Mouse (Mus musculus): ENCODE data around the gene Slc45a2.

Slc45a2 gene

DNA sequence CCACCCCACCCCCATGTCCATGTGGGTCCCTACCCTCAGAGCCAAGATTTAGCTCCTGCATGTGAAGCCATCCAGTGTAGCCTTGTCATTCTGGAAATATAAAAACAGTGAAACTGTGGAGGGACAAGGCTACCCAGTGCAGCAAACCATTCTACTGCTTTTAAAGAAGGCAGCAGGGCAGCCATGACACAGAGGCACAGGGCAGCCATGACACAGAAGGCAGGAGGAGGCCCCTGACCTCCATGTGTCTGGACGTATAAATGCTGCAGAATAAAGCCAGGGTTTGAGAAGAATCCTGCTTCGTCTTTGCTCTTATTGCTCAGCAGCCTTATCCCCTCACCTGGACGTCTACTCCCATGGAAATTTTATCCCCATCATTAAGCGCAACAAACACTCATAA is 3.3 kb downstream of the Slc45a2 start:
- DNase-seq (ENCODE audit: low spot score in 2 of 2): no peak

GRCm38 (mm10) chr15:11004646-11005045 is 4.1 kb downstream of the Slc45a2 start:
- no peak for DNase-seq (ENCODE audit: low spot score in 2 of 2)

- DNase-seq (ENCODE audit: low spot score in 2 of 2): peak in 1 of 2 experiments; percentile 22
Observed at GRCm38 (mm10) chr15:11008756-11009155, 8.2 kb downstream of the Slc45a2 start.

- no peak for DNase-seq (ENCODE audit: low spot score in 2 of 2)
Observed at GRCm38 (mm10) chr15:11010976-11011548, 10.5 kb downstream of the Slc45a2 start.

GRCm38 (mm10) chr15:11014931-11015330 is 14.4 kb downstream of the Slc45a2 start:
- no peak for DNase-seq (ENCODE audit: low spot score in 2 of 2)

DNA sequence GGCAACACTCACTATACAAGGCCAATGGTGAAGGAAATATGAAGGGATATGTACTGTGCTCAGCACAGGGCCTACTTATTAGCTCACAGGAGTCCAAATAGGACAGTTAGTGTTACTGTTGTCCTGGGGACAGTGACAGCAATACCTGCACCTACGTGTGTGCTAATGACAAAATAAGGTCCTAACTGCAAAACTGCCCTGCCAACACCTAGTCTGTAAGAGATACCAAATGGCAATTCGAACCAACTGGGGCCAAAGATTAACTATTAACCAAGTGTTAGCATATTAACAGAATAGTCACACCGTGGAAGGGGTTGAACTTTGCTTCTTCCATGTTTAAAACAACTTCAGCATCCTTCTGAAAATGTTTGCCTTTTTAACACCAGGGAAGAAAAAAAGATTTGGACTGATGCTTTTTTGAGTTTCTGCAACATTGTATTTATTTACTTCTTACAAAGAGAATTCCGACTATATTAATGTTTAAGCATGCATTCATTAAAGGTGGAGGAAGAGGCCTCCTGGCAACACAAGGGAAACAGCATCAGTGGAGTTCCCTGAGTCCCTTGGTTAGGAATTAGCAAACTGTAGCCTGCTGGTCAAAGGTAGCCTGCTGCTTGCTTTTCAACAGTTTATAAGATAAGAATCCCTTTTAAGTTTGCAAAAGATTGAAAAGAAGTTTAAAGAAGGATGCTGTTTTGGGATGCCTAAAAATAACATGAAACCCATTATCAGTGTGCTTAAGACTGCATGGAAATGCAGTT is 26.5 kb downstream of the Slc45a2 start:
- no peak for DNase-seq (ENCODE audit: low spot score in 2 of 2)

DNA sequence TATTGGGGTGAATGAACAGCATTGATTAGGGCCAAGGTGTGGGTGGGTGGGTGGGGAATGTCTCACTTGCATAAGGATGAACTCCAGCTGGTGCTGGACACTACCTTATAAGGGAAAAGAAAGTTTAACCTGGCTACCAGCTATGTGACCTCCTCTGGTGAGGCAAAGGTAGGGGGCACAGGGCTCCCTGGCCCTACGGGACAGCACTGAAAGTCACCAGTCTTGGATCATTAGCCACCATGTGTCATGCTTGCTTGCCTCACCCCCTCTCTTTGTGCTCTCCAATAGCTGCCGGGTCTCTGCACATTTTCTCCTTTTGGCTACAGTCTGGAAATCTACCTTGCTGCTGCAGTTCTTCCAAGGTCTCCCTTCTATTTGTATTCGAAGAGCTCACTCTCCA is 29.7 kb downstream of the Slc45a2 start:
- no peak for DNase-seq (ENCODE audit: low spot score in 2 of 2)

GRCm38 (mm10) chr15:11035947-11036474 is 35.5 kb downstream of the Slc45a2 start:
- DNase-seq (ENCODE audit: low spot score in 2 of 2): peak; percentile 7 to 17

DNA sequence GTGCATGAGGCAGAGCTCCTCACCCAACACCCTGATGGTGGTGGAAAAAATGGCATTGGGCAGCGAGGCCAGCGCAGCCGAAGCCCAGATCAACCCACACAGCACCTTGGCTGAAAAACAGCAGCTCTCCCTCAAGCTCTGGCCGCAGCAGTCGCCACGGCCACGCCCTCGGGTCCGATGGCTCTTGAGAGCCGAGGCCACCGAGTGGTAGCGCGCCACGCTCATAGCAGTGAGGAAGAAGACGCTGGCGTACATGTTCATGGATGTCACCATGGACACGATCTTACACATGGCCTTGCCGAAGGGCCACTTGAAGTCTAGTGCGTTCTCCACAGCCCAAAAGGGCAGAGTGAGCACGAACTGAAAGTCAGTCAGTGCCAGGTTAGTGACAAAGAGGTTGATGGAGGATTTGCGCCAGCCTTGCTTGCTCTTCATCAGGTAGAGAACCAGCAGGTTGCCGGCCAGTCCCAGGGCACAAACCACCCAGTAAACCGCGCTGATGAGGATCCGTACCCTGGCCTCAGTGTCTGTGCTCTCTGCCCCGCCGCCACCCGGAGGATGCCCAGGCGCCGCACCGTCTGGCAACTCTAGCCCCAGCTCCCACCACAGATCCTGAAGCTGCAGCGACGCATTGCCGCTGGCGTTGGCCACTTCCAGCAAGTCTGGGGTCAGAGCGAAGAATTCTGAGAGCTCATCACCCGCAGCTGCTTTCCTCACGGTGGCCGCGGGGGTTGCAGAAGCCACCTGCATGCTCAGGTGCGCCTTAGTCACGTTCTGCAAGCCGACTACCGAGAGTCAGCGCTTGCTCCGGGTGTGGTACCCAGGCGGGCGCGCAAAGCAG is 36.2 kb downstream of the Slc45a2 start:
- DNase-seq (ENCODE audit: low spot score in 2 of 2): peak; percentile 10 to 16

- DNase-seq (ENCODE audit: low spot score in 2 of 2): peak; percentile 27 to 34
Observed at GRCm38 (mm10) chr15:11037376-11037695, 36.8 kb downstream of the Slc45a2 start.

DNA sequence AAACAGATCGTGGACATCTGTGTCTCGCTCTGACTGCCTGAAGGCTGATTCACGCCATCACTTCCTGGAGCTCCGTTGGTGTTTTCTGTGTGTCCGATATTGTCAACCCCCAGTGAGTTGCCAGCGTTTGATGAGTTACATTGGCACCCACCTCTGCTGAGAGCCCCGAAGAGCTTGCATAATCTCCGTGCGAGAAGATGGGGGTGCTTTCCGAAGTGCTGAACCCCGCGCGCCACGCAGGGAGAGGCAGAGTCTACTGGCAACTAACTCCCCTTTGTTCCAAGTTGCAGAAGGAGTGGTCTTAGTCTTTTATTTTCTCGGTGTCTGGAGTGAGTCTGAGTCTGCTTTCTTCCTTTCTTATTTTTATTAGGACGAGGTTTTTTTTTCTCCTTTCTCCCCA is 37.2 kb downstream of the Slc45a2 start, which contains the start of gene Rxfp3:
TSS of gene Rxfp3 (minus strand) at position 281 of the 400 bp plus-strand sequence.
- peak in 1 of 2 experiments; percentile 30 for DNase-seq (ENCODE audit: low spot score in 2 of 2)

DNA sequence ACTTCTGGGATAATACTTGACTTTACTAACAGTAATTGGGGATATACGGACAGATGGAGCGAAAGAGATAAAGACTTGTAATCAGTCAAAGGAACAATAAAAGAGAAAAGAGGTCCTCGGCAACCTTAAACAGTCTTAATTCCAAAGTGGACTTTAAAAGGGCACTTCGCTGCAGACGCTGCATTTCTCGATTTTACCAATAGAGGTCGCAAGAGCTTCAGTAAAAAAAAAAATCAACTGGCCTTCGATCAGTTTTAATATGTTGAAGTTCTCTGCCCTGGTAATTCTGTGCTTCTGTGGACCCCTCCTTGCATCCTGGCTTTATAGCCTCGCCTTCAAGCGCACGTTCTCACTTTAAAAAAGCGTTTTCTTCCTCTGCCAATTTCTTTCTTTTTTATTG is 38.0 kb downstream of the Slc45a2 start:
- peak; percentile 52 to 65 for DNase-seq (ENCODE audit: low spot score in 2 of 2)

- DNase-seq (ENCODE audit: low spot score in 2 of 2): no peak
Observed at GRCm38 (mm10) chr15:11040067-11040466, 39.5 kb downstream of the Slc45a2 start.

- DNase-seq (ENCODE audit: low spot score in 2 of 2): no peak
Observed at GRCm38 (mm10) chr15:11041229-11041628, 40.7 kb downstream of the Slc45a2 start.

DNA sequence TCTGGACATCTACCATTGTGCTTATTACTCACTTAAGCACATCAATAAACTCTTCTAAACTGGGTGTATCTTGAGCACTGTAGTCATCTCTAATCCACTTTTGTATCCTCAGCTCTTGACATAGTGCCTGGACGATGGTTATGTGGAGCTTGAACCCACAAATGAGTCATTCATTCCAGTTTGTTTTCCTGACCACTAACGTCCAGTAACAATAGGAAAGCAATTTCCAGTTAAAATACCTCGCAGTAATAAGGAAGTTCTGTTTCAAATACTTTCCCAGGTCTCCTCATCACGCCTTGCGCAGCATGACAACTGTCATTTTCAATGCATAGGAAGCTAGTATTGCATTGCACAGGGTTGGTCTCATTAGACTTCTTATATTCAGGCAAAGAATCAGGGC is 42.3 kb downstream of the Slc45a2 start:
- DNase-seq (ENCODE audit: low spot score in 2 of 2): no peak

DNA sequence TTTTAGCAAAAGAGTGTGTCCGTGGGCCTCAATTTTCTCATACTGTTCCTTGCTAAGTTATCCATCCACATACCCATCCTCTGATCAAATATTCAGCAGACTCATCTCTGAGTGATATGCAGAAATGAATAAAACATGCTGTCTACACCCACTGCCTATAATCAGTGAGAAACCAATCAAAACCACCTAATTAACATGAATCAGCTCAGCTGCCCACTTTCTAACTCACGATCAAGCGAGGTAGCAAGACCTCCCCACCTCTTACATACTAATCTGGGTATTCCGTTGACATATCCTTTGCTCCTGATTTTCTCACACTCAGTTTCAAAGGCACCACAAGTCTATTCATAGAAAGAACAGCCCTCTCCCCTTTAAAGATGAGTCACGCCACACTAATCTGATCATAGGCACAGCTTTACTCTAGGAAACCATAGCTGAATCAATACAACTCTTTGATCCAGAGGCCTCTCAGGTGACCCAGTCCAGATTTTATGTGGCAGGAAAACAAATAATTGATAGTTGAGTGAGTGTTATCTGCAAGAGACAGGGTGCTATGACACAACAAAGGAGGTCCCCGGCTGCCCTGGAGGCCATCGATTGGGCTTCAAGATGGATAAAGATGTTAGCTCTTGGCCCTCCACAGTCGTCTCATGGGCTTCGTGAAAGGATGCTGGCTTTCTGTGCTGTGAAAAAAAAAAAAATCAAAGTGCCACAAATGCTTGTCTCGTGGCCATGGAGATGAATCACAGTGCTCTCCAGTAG is 53.3 kb downstream of the Slc45a2 start:
- no peak for DNase-seq (ENCODE audit: low spot score in 2 of 2)

- no peak for DNase-seq (ENCODE audit: low spot score in 2 of 2)
Observed at GRCm38 (mm10) chr15:11054440-11055080, 54.0 kb downstream of the Slc45a2 start.

DNA sequence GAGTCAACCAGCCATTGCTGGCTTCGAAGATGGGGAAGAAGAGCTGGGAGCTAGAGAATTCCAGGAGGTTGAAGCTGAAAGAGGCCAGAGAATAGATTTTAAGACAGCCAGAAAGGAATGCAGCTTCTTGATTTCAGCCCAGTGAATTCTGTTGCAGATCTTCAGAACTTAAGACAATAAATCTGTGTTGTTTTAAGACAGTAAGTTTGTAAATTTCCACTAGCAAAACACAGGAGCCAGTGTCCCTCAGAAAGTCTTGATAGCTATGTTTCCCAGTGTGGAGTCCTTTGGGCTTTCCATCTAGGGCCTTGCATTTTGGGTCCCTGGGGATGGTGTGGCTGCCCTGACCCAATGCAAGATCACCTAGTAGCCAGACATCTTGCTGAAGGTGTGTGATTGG is 62.4 kb downstream of the Slc45a2 start:
- no peak for DNase-seq (ENCODE audit: low spot score in 2 of 2)

- DNase-seq (ENCODE audit: low spot score in 2 of 2): no peak
Observed at GRCm38 (mm10) chr15:11064160-11064557, 63.6 kb downstream of the Slc45a2 start.

DNA sequence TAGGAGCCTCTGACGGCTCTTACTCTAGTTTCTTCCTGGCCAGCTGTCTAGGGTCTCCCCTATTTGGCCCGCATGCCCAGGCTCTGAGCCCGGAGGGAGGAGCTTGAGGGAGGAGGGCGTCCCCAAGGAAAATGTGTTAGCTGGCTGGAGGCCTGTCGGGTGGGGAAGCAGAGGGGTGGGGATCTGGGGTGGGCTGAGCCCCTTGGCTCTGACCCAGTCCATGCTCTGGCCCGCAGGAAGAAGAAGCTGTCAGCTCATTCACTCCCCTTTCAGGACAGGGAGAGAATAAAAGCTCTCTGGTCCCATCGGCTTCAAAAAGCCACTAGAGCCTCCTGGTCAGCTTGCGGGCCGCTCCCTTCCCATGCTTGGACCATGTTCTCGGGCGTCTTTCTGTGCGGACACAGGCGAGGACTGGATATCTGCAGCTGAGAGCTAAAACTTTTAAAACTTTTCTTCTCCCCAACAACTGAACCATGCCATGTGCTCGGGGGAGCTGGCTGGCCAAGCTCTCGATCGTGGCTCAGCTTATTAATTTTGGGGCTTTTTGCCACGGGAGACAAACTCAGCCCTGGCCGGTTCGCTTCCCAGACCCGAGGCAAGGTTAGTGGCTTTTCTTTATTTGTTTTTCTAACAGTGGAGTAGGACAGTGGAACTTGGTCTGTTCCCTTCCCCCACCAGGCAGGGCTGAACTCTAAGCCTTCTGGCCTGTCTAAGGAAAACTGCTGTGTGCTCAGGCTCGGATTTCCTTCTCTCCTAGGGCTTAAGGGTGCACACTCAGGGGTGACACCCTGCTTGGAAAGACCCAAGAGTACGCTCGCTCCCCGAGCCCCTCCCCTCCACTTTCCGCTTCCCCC is 64.3 kb downstream of the Slc45a2 start, which contains the start of gene Adamts12:
TSS of gene Adamts12 (plus strand) at position 233 of the 854 bp plus-strand sequence.
- no peak for DNase-seq (ENCODE audit: low spot score in 2 of 2)

Measured in right cerebral cortex, adult 2 months (tissue).